ENCODE assay signal across 15 mouse cellular contexts in the genomic region with DNA sequence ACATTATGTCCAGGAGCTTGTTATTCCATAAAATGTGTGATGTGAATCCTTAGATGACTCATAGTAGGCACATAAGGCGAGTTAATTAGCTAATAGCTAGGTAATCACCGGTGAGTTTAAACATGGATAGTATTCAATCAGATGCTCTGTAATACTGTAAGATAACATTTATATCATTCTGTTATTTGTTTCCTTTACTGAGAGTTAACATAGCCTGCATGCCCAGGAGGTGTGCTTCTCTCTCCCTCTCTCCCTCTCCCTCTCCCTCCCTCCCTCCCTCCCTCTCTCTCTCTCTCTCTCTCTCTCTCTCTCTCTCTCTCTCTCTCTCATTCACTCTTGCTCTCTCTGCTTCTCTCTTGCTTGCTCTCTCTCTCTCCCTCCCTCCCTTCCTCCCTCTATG.
"Had no signal": no experiment of that assay in that cellular context is flagged by ENCODE, and none has a peak within 500 bp of the region (broad histone marks: within the 10 kb centered on the region; RNA-seq: fewer than 3 reads in every experiment).

No protein-coding gene starts in this region.

- H3K9me3 ChIP-seq: liver, embryonic 12.5 days; midbrain, embryonic 10.5 days; midbrain, embryonic 12.5 days; stomach, embryonic 15.5 days had no signal

- DNase-seq: lung, adult 18-20 months; lung, embryonic 14.5 days; lung, postnatal 10 days; lung, postnatal 4 days; right cerebral cortex, postnatal 14 days; thymus, adult 2 months; thymus, postnatal 25 days; thymus, postnatal 4 days had no signal

- ATAC-seq: liver, embryonic 12.5 days had no signal

- H3K4me1 ChIP-seq: liver, embryonic 12.5 days; midbrain, embryonic 10.5 days; midbrain, embryonic 12.5 days; stomach, embryonic 15.5 days had no signal

- H3K27ac ChIP-seq: liver, embryonic 12.5 days; liver, embryonic 14.5 days; midbrain, embryonic 10.5 days; midbrain, embryonic 12.5 days; stomach, embryonic 15.5 days; stomach, postnatal 0 days had no signal

- H3K4me2 ChIP-seq: liver, embryonic 12.5 days; lung, embryonic 14.5 days; midbrain, embryonic 12.5 days; stomach, embryonic 15.5 days had no signal

- H3K27me3 ChIP-seq: liver, embryonic 12.5 days; midbrain, embryonic 12.5 days; stomach, embryonic 15.5 days had no signal

- H3K4me3 ChIP-seq: liver, embryonic 12.5 days; midbrain, embryonic 10.5 days; midbrain, embryonic 12.5 days; myocyte; stomach, embryonic 15.5 days had no signal

- H3K36me3 ChIP-seq: liver, embryonic 12.5 days; midbrain, embryonic 10.5 days; midbrain, embryonic 12.5 days; stomach, embryonic 15.5 days had no signal

- H3K9ac ChIP-seq: liver, embryonic 12.5 days; liver, embryonic 14.5 days; lung, embryonic 14.5 days; midbrain, embryonic 12.5 days; stomach, embryonic 15.5 days had no signal
